Mouse (Mus musculus): ENCODE measurements at regions not wholly inside any gene's neighbourhood (a gene's known extent, or its start where the extent isn't known, plus 50 kb on each side); places are given as distances from the start of the nearest gene placed in this dataset.

DNA sequence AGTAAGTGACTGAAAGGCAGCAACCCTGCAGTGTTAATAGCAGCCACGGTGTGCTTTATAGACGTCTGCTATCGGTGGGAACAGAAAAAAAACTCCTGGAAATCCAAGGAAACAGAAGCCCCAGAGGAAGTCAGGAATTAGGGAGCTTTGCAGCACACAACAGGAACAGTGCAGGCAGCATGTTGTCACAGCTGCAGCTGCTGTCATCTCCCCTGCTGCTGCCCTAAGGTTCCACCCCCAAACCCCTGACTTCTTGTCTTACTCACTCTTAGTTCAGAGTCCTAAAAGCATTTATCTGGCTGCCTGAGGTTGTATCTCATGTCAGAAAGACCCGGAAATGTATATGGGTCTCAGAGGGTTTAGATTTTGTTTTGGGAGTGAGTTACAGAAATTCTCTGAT is 432.3 kb downstream of the 9330182O14Rik start:
- TF ChIP-seq CTCF (IDR thresholded peaks at IDR 0.05; ENCODE audit: low read depth), result no peak
- no peak for TF ChIP-seq EP300 (IDR thresholded peaks at IDR 0.05; ENCODE audit: low read depth)

Data from heart, postnatal 0 days (tissue).